Mouse (Mus musculus): ENCODE results near the gene 2010111I01Rik. TPM values are rescaled to one million over a fixed set of nuclear protein-coding genes. Genes with fewer than 3 reads are reported as not detected.

2010111I01Rik gene
- polyA plus RNA-seq, 1 experiment from 2014 or later, result 31.8 TPM

- Histone ChIP-seq H3K27ac (ENCODE audit: low read depth, low read length) (no peak overlapping the region), H3K4me2 (peak overlapping the region; percentile 4), H3K9me3 (ENCODE audit: control insufficient read depth, low read length) (no peaks in the 10 kb centered on the region), H3K4me3 (ENCODE audit: low read depth, low read length) (no peak overlapping the region), H3K4me1 (ENCODE audit: control insufficient read depth, insufficient read depth, low read length) (peaks cover 26% of the 10 kb centered on the region), H3K27me3 (ENCODE audit: control insufficient read depth, insufficient read depth, low read length) (peaks cover 8% of the 10 kb centered on the region; the same call in 1 of the 2 replicates), H3K36me3 (ENCODE audit: control insufficient read depth, insufficient read depth, low read length) (no peaks in the 10 kb centered on the region), H3K9ac (ENCODE audit: low read length) (no peak overlapping the region)
- no peak for ATAC-seq (ENCODE audit: low FRiP score)
- DNase-seq (ENCODE audit: low spot score, missing footprints), result no peak
- 33% methylated on average over 2 of the region's 2 CpGs for WGBS
Observed at GRCm38 (mm10) chr13:63273859-63274258, 309.2 kb downstream of the 2010111I01Rik start.

GRCm38 (mm10) chr13:63274488-63275166 lies 309.9 kb downstream of the 2010111I01Rik start:
- no peak overlapping the region for H3K4me2 ChIP-seq
- DNase-seq (ENCODE audit: low spot score, missing footprints), result no peak
- WGBS, result 88% methylated on average over 10 of the region's 10 CpGs
- no peaks in the 10 kb centered on the region for H3K9me3 ChIP-seq (ENCODE audit: control insufficient read depth, low read length)
- no peaks in the 10 kb centered on the region for H3K36me3 ChIP-seq (ENCODE audit: control insufficient read depth, insufficient read depth, low read length)
- no peak for ATAC-seq (ENCODE audit: low FRiP score)
- H3K4me1 ChIP-seq (ENCODE audit: control insufficient read depth, insufficient read depth, low read length), result peaks cover 34% of the 10 kb centered on the region
- H3K9ac ChIP-seq (ENCODE audit: low read length), result no peak overlapping the region
- peaks cover 8% of the 10 kb centered on the region; the same call in 1 of the 2 replicates for H3K27me3 ChIP-seq (ENCODE audit: control insufficient read depth, insufficient read depth, low read length)
- no peak overlapping the region for H3K27ac ChIP-seq (ENCODE audit: low read depth, low read length)
- H3K4me3 ChIP-seq (ENCODE audit: low read depth, low read length), result no peak overlapping the region

- no peaks in the 10 kb centered on the region for H3K27me3 ChIP-seq (ENCODE audit: control insufficient read depth, insufficient read depth, low read length)
- H3K4me1 ChIP-seq (ENCODE audit: control insufficient read depth, insufficient read depth, low read length), result peaks cover 41% of the 10 kb centered on the region
- 94% methylated on average over 4 of the region's 4 CpGs for whole genome bisulfite sequencing
- no peak overlapping the region for H3K27ac ChIP-seq (ENCODE audit: low read depth, low read length)
- no peak for ATAC-seq (ENCODE audit: low FRiP score)
- H3K4me3 ChIP-seq (ENCODE audit: low read depth, low read length), result no peak overlapping the region
- H3K9me3 ChIP-seq (ENCODE audit: control insufficient read depth, low read length), result no peaks in the 10 kb centered on the region
- H3K9ac ChIP-seq (ENCODE audit: low read length), result no peak overlapping the region
- H3K4me2 ChIP-seq, result no peak overlapping the region
- no peak for DNase-seq (ENCODE audit: low spot score, missing footprints)
- no peaks in the 10 kb centered on the region for H3K36me3 ChIP-seq (ENCODE audit: control insufficient read depth, insufficient read depth, low read length)
Observed at GRCm38 (mm10) chr13:63276389-63276788, 311.7 kb downstream of the 2010111I01Rik start.

GRCm38 (mm10) chr13:63277316-63277715 lies 312.6 kb downstream of the 2010111I01Rik start:
- Histone ChIP-seq H3K36me3 (ENCODE audit: control insufficient read depth, insufficient read depth, low read length) (no peaks in the 10 kb centered on the region), H3K9ac (ENCODE audit: low read length) (no peak overlapping the region), H3K4me1 (ENCODE audit: control insufficient read depth, insufficient read depth, low read length) (peaks cover 34% of the 10 kb centered on the region), H3K27me3 (ENCODE audit: control insufficient read depth, insufficient read depth, low read length) (no peaks in the 10 kb centered on the region), H3K9me3 (ENCODE audit: control insufficient read depth, low read length) (no peaks in the 10 kb centered on the region), H3K27ac (ENCODE audit: low read depth, low read length) (no peak overlapping the region), H3K4me2 (no peak overlapping the region), H3K4me3 (ENCODE audit: low read depth, low read length) (no peak overlapping the region)
- no peak for ATAC-seq (ENCODE audit: low FRiP score)
- no peak for DNase-seq (ENCODE audit: low spot score, missing footprints)
- WGBS, result 80% methylated on average over 5 of the region's 5 CpGs

DNA sequence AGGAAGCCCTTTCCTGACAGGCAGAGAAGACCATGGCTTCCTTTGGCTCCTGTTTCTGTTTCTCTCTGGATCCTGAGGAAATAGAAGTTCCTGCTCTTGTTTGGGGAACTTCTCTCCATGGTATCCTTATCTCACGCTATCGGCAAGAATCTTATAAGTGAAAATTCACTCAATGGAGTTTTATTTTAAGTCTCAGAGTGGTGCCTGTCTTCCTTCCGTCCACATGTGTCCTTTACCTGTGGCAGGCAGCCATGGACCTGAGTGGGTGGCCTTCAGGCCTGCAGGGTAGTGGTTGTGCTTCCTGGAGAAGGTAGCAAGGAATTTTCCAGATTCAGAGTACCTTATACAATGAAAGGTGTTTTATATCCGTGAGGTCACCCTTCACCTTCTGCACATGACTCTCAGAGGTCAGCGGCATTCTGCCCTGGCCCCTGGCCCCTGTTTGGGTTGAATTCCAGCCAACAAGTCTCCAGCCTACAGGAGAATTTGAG lies 313.5 kb downstream of the 2010111I01Rik start:
- peaks cover 25% of the 10 kb centered on the region for H3K4me1 ChIP-seq (ENCODE audit: control insufficient read depth, insufficient read depth, low read length)
- no peak overlapping the region for H3K4me2 ChIP-seq
- no peaks in the 10 kb centered on the region for H3K36me3 ChIP-seq (ENCODE audit: control insufficient read depth, insufficient read depth, low read length)
- H3K27ac ChIP-seq (ENCODE audit: low read depth, low read length), result peak overlapping the region; percentile 30
- no peaks in the 10 kb centered on the region for H3K27me3 ChIP-seq (ENCODE audit: control insufficient read depth, insufficient read depth, low read length)
- 72% methylated on average over 5 of the region's 5 CpGs for WGBS
- H3K9ac ChIP-seq (ENCODE audit: low read length), result peak overlapping the region; percentile 25
- no peaks in the 10 kb centered on the region for H3K9me3 ChIP-seq (ENCODE audit: control insufficient read depth, low read length)
- no peak for ATAC-seq (ENCODE audit: low FRiP score)
- DNase-seq (ENCODE audit: low spot score, missing footprints), result no peak
- no peak overlapping the region for H3K4me3 ChIP-seq (ENCODE audit: low read depth, low read length)

DNA sequence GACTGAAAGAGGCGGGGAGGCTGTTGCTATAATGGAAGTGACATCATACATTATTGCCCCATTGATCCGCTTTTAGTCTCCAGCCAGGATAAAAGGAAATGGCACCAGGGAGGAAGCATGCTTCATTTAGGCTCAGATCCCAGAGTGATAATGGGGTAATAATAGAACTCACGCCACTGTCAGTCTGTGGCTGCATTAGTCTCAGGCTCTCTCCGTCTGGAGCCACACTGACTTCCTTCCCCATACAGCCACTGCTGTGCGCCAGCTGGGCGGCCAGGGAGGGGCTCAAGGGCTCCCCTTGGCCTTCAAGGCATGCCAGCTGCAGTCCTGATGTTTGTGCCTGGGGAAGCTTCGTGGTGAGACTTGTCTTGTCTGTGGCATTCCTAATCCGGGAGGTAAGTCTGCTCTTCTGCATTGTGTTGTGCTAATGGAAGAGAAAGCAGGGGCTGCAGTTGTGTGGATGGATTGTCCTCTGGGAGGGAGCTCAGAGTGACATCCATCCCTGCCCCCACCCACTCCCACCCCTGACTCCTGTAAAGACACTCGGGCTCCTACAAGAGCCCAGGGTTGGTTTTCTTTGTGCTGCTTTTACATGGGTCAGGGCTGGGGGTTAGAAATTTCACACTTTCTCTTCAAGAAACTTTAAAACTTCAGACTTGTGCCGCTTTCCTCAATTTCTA lies 314.2 kb downstream of the 2010111I01Rik start:
- H3K36me3 ChIP-seq (ENCODE audit: control insufficient read depth, insufficient read depth, low read length), result no peaks in the 10 kb centered on the region
- no peak overlapping the region; the same call in 1 of the 2 replicates for H3K27ac ChIP-seq (ENCODE audit: low read depth, low read length)
- ATAC-seq (ENCODE audit: low FRiP score) (peak; percentile 90), DNase-seq (ENCODE audit: low spot score, missing footprints) (peak; percentile 91)
- H3K27me3 ChIP-seq (ENCODE audit: control insufficient read depth, insufficient read depth, low read length), result no peaks in the 10 kb centered on the region
- 0 out of 2 replicates have a peak overlapping the region, but pooled peaks have one; percentile 3 for H3K4me3 ChIP-seq (ENCODE audit: low read depth, low read length)
- WGBS, result 9% methylated on average over 10 of the region's 10 CpGs
- H3K4me1 ChIP-seq (ENCODE audit: control insufficient read depth, insufficient read depth, low read length), result peaks cover 25% of the 10 kb centered on the region
- peak overlapping the region; percentile 16; the same call in 1 of the 2 replicates for H3K4me2 ChIP-seq
- no peaks in the 10 kb centered on the region for H3K9me3 ChIP-seq (ENCODE audit: control insufficient read depth, low read length)
- H3K9ac ChIP-seq (ENCODE audit: low read length), result peak overlapping the region; percentile 31

DNA sequence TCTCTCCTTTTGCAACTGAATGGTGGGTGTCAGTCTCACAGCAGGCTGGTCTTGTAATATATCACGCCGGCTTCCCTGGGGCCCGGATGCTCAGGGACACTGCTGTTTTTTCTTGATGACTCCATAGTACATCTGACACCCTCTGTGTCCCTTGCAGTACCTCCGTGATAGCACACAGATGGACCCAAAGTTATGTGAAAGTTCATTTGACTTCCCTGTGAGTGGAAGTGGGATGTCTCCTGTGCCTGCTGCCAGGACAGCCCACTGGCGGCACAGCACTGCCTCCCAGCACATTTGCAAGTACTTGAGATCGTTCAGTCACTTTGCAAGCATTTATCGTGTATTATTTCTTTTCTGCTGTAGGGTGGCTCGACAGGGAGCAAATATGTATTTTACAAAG lies 315.1 kb downstream of the 2010111I01Rik start:
- Histone ChIP-seq H3K36me3 (ENCODE audit: control insufficient read depth, insufficient read depth, low read length) (no peaks in the 10 kb centered on the region), H3K4me3 (ENCODE audit: low read depth, low read length) (no peak overlapping the region), H3K9ac (ENCODE audit: low read length) (no peak overlapping the region), H3K27me3 (ENCODE audit: control insufficient read depth, insufficient read depth, low read length) (no peaks in the 10 kb centered on the region), H3K4me2 (0 out of 2 replicates have a peak overlapping the region, but pooled peaks have one; percentile 7), H3K9me3 (ENCODE audit: control insufficient read depth, low read length) (no peaks in the 10 kb centered on the region), H3K27ac (ENCODE audit: low read depth, low read length) (no peak overlapping the region), H3K4me1 (ENCODE audit: control insufficient read depth, insufficient read depth, low read length) (peaks cover 25% of the 10 kb centered on the region)
- 63% methylated on average over 8 of the region's 8 CpGs for WGBS
- ATAC-seq (ENCODE audit: low FRiP score) (no peak), DNase-seq (ENCODE audit: low spot score, missing footprints) (no peak)

GRCm38 (mm10) chr13:63280344-63280743 lies 315.7 kb downstream of the 2010111I01Rik start:
- Histone ChIP-seq H3K4me2 (no peak overlapping the region), H3K4me3 (ENCODE audit: low read depth, low read length) (no peak overlapping the region), H3K27me3 (ENCODE audit: control insufficient read depth, insufficient read depth, low read length) (no peaks in the 10 kb centered on the region), H3K9ac (ENCODE audit: low read length) (no peak overlapping the region), H3K27ac (ENCODE audit: low read depth, low read length) (no peak overlapping the region), H3K4me1 (ENCODE audit: control insufficient read depth, insufficient read depth, low read length) (peaks cover 25% of the 10 kb centered on the region), H3K36me3 (ENCODE audit: control insufficient read depth, insufficient read depth, low read length) (no peaks in the 10 kb centered on the region), H3K9me3 (ENCODE audit: control insufficient read depth, low read length) (no peaks in the 10 kb centered on the region)
- 47% methylated on average over 3 of the region's 3 CpGs for WGBS
- DNase-seq (ENCODE audit: low spot score, missing footprints) (no peak), ATAC-seq (ENCODE audit: low FRiP score) (no peak)

- no peak for DNase-seq (ENCODE audit: low spot score, missing footprints)
- no peaks in the 10 kb centered on the region for H3K9me3 ChIP-seq (ENCODE audit: control insufficient read depth, low read length)
- H3K4me2 ChIP-seq, result no peak overlapping the region
- no peak overlapping the region for H3K27ac ChIP-seq (ENCODE audit: low read depth, low read length)
- no peak overlapping the region for H3K9ac ChIP-seq (ENCODE audit: low read length)
- peaks cover 25% of the 10 kb centered on the region for H3K4me1 ChIP-seq (ENCODE audit: control insufficient read depth, insufficient read depth, low read length)
- ATAC-seq (ENCODE audit: low FRiP score), result no peak
- 88% methylated on average over 8 of the region's 8 CpGs for WGBS
- no peaks in the 10 kb centered on the region for H3K36me3 ChIP-seq (ENCODE audit: control insufficient read depth, insufficient read depth, low read length)
- no peaks in the 10 kb centered on the region for H3K27me3 ChIP-seq (ENCODE audit: control insufficient read depth, insufficient read depth, low read length)
- no peak overlapping the region for H3K4me3 ChIP-seq (ENCODE audit: low read depth, low read length)
Observed at GRCm38 (mm10) chr13:63281206-63281605, 316.5 kb downstream of the 2010111I01Rik start.
